Mouse (Mus musculus): ENCODE data around the gene Sctr.

Gene Sctr

GRCm38 (mm10) chr1:120109741-120110432 is 103.2 kb downstream of the Sctr start:
- WGBS, result 91% methylated on average over 19 of the region's 19 CpGs

DNA sequence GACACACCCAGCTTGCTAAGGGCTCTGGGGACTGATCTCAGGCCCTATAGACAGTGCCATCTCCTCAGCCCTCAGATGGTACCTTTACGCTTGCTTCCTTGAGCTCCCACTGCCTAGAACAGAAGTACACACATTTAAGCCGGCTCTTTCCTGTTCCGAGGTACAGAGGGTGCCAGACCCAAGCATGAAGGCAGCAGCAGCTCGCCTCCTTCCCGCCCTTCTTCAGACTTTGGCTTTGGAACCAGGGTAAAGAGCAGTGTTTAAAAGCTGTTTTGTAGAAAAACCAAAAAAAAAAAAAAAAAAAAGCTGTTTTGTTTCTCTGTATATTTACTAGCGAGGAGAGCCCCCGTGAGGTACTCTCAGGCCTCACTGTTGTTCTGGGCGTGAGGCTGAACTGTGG is 105.1 kb downstream of the Sctr start:
- WGBS, result 79% methylated on average over 8 of the region's 8 CpGs

- 86% methylated on average over 12 of the region's 12 CpGs for WGBS
Measured at GRCm38 (mm10) chr1:120112251-120113187, 105.8 kb downstream of the Sctr start.

Data from cerebral cortex, adult 2 months (tissue).